Mouse (Mus musculus) CH12.LX (cell line): ENCODE results near the gene Nrxn3. TPM values are rescaled to one million over a fixed set of nuclear protein-coding genes. Genes with fewer than 3 reads are reported as not detected.

Experiments used
- DNase-seq: peaks from one replicate; pipeline ENCODE4 v3.0.0-alpha.2; 2013; ENCODE audit errors: extremely low read depth
- H3K27ac ChIP-seq: 2 replicates; pipeline ENCODE4 v1.5.1; 2012; ENCODE audit warnings: low read depth, mild to moderate bottlenecking, control low read depth, moderate library complexity; ENCODE audit not compliant: insufficient read depth
- H3K27me3 ChIP-seq: replicated peaks from 2 replicates; pipeline ENCODE3; 2012; ENCODE audit warnings: inconsistent platforms
- H3K36me3 ChIP-seq, 2 experiments: replicated peaks in 1 of 2; 2 replicates each; pipeline versions ENCODE3 to v1.6.1; 2012; ENCODE audit warnings: inconsistent platforms in 1 of 2, low read length in 1 of 2, mild to moderate bottlenecking in 1 of 2, mixed read lengths in 1 of 2, moderate library complexity in 1 of 2; ENCODE audit not compliant: control insufficient read depth in 1 of 2, insufficient read depth in 1 of 2
- H3K4me1 ChIP-seq, 2 experiments: 2 replicates each; pipeline ENCODE4 v1.6.1; 2012; ENCODE audit warnings: inconsistent platforms in 1 of 2, moderate library complexity in 1 of 2; ENCODE audit not compliant: insufficient read depth in 2 of 2, control insufficient read depth in 1 of 2
- H3K4me2 ChIP-seq: 2 replicates; pipeline ENCODE4 v1.6.1; 2012; ENCODE audit warnings: low read depth, mild to moderate bottlenecking, control low read depth; ENCODE audit not compliant: poor library complexity, insufficient read depth, severe bottlenecking
- H3K4me3 ChIP-seq, 3 experiments: fragments of 150-350 bp in 1 of 3; sonication (generic) in 1 of 3; replicated peaks in 1 of 3; 2 replicates each; pipeline versions ENCODE3 to v1.5.1; 2011 to 2012; ENCODE audit warnings: low read depth in 2 of 3, low read length in 2 of 3, mild to moderate bottlenecking in 2 of 3, moderate library complexity in 2 of 3, control low read depth in 1 of 3, improper control_type of control experiment in 1 of 3, inconsistent platforms in 1 of 3, mixed read lengths in 1 of 3; ENCODE audit not compliant: poor library complexity in 1 of 3
- H3K79me2 ChIP-seq: replicated peaks from 2 replicates; pipeline ENCODE4 v1.6.1; 2012; ENCODE audit warnings: mild to moderate bottlenecking, moderate library complexity; ENCODE audit not compliant: control insufficient read depth, poor library complexity, insufficient read depth, severe bottlenecking; ENCODE audit errors: extremely low read depth
- H3K9ac ChIP-seq: 2 replicates; pipeline ENCODE4 v1.6.1; 2012; ENCODE audit warnings: low read depth, mild to moderate bottlenecking, control low read depth, moderate library complexity; ENCODE audit not compliant: insufficient read depth
- H3K9me3 ChIP-seq: replicated peaks from 2 replicates; pipeline ENCODE3; 2012; ENCODE audit warnings: low read length, inconsistent platforms, mixed read lengths
- BHLHE40 ChIP-seq: IDR thresholded peaks from 2 replicates; pipeline ENCODE4 v1.6.1; 2011; ENCODE audit warnings: mild to moderate bottlenecking, low read depth, low read length, improper control_type of control experiment
- CHD1 ChIP-seq: IDR thresholded peaks from 2 replicates; pipeline ENCODE4 v1.6.1; 2012; ENCODE audit warnings: low read depth, low read length, improper control_type of control experiment, inconsistent platforms
- CHD2 ChIP-seq: IDR thresholded peaks from 2 replicates; pipeline ENCODE4 v1.6.1; 2011; ENCODE audit warnings: low read length, improper control_type of control experiment
- ELF1 ChIP-seq: IDR thresholded peaks from 2 replicates; pipeline ENCODE4 v1.6.1; 2014; ENCODE audit warnings: low read depth, mild to moderate bottlenecking, inconsistent platforms, low read length, improper control_type of control experiment
- EP300 ChIP-seq: IDR thresholded peaks from 2 replicates; pipeline ENCODE4 v1.6.1; 2011; ENCODE audit warnings: low read length, improper control_type of control experiment
- GABPA ChIP-seq: IDR thresholded peaks from 2 replicates; pipeline ENCODE4 v1.6.1; 2012; ENCODE audit warnings: low read depth, low read length, improper control_type of control experiment, inconsistent platforms; ENCODE audit not compliant: insufficient replicate concordance
- HCFC1 ChIP-seq: IDR thresholded peaks from 2 replicates; pipeline ENCODE4 v1.6.1; 2012; ENCODE audit warnings: low read depth, mild to moderate bottlenecking, inconsistent platforms, low read length, improper control_type of control experiment
- IRF4 ChIP-seq: IDR thresholded peaks from 2 replicates; pipeline ENCODE4 v1.6.1; 2014; ENCODE audit warnings: low read depth, mild to moderate bottlenecking, inconsistent platforms, low read length, improper control_type of control experiment
- JUND ChIP-seq: conservative IDR thresholded peaks from 2 replicates; pipeline ENCODE4 v1.6.1; 2011; ENCODE audit warnings: low read depth, low read length, improper control_type of control experiment
- MAFK ChIP-seq: IDR thresholded peaks from 2 replicates; pipeline ENCODE4 v1.6.1; 2011; ENCODE audit warnings: low read length, improper control_type of control experiment; ENCODE audit not compliant: insufficient replicate concordance
- MAX ChIP-seq: IDR thresholded peaks from 2 replicates; pipeline ENCODE4 v1.6.1; 2011; ENCODE audit warnings: low read length, improper control_type of control experiment
- MEF2A ChIP-seq: IDR thresholded peaks from 2 replicates; pipeline ENCODE4 v1.6.1; 2014; ENCODE audit warnings: low read depth, mild to moderate bottlenecking, inconsistent platforms, low read length, improper control_type of control experiment, borderline replicate concordance
- MXI1 ChIP-seq: IDR thresholded peaks from 2 replicates; pipeline ENCODE4 v1.6.1; 2011; ENCODE audit warnings: mild to moderate bottlenecking, low read depth, low read length, improper control_type of control experiment
- NELFE ChIP-seq: IDR thresholded peaks from 2 replicates; pipeline ENCODE4 v1.6.1; 2011; ENCODE audit warnings: low read depth, low read length, improper control_type of control experiment
- NRF1 ChIP-seq: IDR thresholded peaks from 2 replicates; pipeline ENCODE4 v1.6.1; 2014; ENCODE audit warnings: low read depth, mild to moderate bottlenecking, inconsistent platforms, low read length, improper control_type of control experiment, moderate library complexity
- POLR2A ChIP-seq: IDR thresholded peaks from 2 replicates; pipeline ENCODE4 v1.6.1; 2011; ENCODE audit warnings: low read depth, mild to moderate bottlenecking, improper control_type of control experiment, low read length
- POLR2AphosphoS2 ChIP-seq: IDR thresholded peaks from 2 replicates; pipeline ENCODE4 v1.6.1; 2011; ENCODE audit warnings: low read depth, low read length, improper control_type of control experiment
- RCOR1 ChIP-seq: conservative IDR thresholded peaks from 2 replicates; pipeline ENCODE4 v1.6.1; 2012; ENCODE audit warnings: low read depth, mild to moderate bottlenecking, inconsistent platforms, low read length, improper control_type of control experiment
- TCF12 ChIP-seq: IDR thresholded peaks from 2 replicates; pipeline ENCODE4 v1.6.1; 2014; ENCODE audit warnings: low read depth, mild to moderate bottlenecking, inconsistent platforms, low read length, improper control_type of control experiment
- UBTF ChIP-seq: IDR thresholded peaks from 2 replicates; pipeline ENCODE4 v1.6.1; 2012; ENCODE audit warnings: low read depth, mild to moderate bottlenecking, inconsistent platforms, low read length, improper control_type of control experiment, moderate library complexity
- USF1 ChIP-seq: IDR thresholded peaks from 2 replicates; pipeline ENCODE4 v1.6.1; 2014; ENCODE audit warnings: low read depth, mild to moderate bottlenecking, inconsistent platforms, low read length, improper control_type of control experiment
- ZC3H11A ChIP-seq: IDR thresholded peaks from 2 replicates; pipeline ENCODE4 v1.6.1; 2012; ENCODE audit warnings: low read depth, mild to moderate bottlenecking, inconsistent platforms, low read length, improper control_type of control experiment
- ZKSCAN1 ChIP-seq: IDR thresholded peaks from 2 replicates; pipeline ENCODE4 v1.6.1; 2012; ENCODE audit warnings: low read depth, inconsistent platforms, low read length, improper control_type of control experiment, borderline replicate concordance
- ZMIZ1 ChIP-seq: IDR thresholded peaks from 2 replicates; pipeline ENCODE4 v1.6.1; 2012; ENCODE audit warnings: low read depth, mild to moderate bottlenecking, inconsistent platforms, low read length, improper control_type of control experiment
- dilution Hi-C: fragments of 300-500 bp; cut with MboI; formaldehyde crosslinking; loops from 2 replicates; pipeline ENCODE4 v1.14.3; 2020; ENCODE audit warnings: low sequenced_read_pairs; ENCODE audit not compliant: extremely low pct_unique_long_range_greater_than_20kb, extremely low pct_ligation_motif_present
- in situ Hi-C: fragments of 300-500 bp; cut with MboI; formaldehyde crosslinking; loops from 3 replicates; pipeline ENCODE4 v1.14.3; 2019; ENCODE audit warnings: low sequenced_read_pairs, low pct_ligation_motif_present, low pct_unique_long_range_greater_than_20kb, mixed read lengths
- polyA plus RNA-seq: library from polyadenylated mRNA; unstranded; fragments of >175 nt; gene quantifications from 2 replicates; pipeline ENCODE4 v1.2.1, GENCODE M21; 2012; ENCODE audit warnings: low read depth; ENCODE audit not compliant: insufficient read length
- total RNA-seq, 2 experiments: library from RNA; depleted of rRNA; stranded (reverse); fragments of 300-350 nt in 1 of 2; fragments of >200 nt in 1 of 2; gene quantifications; 2 replicates each; pipeline ENCODE4 v1.2.3; 2012 to 2014

The Nrxn3 gene
- total and polyA plus RNA-seq, 3 experiments = 0.04 to 0.17 (median 0.09) TPM

DNA sequence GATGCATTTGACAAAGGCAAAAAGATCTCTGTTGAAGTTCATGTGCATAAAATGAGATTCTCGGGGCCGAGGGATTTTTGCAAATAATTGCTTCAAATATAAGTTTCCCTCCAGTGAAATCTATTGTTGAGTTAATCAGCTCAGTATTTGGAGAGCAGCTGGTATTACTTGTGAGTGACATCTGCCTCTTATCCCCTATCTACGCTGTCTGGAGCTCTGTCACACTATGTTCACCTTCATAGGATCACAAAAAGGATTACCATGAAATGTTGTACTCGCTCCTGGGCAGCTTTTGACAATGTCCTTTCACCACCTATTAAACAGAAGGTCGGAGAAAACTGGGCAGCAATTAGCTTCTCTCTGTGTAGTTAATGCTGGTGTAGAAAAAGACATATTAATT, 1259.8 kb downstream of the Nrxn3 start:
- in situ Hi-C loops = no loop called here
- DNase-seq = no peak
- Histone ChIP-seq H3K36me3 (no peaks in the 10 kb centered on the region), H3K4me2 (no peak overlapping the region), H3K79me2 (no peaks in the 10 kb centered on the region), H3K27me3 (no peaks in the 10 kb centered on the region), H3K4me1 (no peaks in the 10 kb centered on the region), H3K4me3 (no peak overlapping the region), H3K9me3 (no peaks in the 10 kb centered on the region), H3K9ac (no peak overlapping the region), H3K27ac (no peak overlapping the region)
- dilution Hi-C loops = no loop called here
- TF ChIP-seq GABPA = no peak
- no peak for TF ChIP-seq CHD2
- TF ChIP-seq TCF12 = no peak
- no peak for TF ChIP-seq IRF4
- TF ChIP-seq MEF2A = no peak
- TF ChIP-seq BHLHE40 = no peak
- no peak for TF ChIP-seq USF1
- TF ChIP-seq RCOR1 = no peak
- no peak for TF ChIP-seq MAX
- no peak for TF ChIP-seq POLR2A
- no peak for TF ChIP-seq MAFK
- no peak for TF ChIP-seq ZKSCAN1
- no peak for TF ChIP-seq NELFE
- TF ChIP-seq ELF1 = no peak
- no peak for TF ChIP-seq ZC3H11A

DNA sequence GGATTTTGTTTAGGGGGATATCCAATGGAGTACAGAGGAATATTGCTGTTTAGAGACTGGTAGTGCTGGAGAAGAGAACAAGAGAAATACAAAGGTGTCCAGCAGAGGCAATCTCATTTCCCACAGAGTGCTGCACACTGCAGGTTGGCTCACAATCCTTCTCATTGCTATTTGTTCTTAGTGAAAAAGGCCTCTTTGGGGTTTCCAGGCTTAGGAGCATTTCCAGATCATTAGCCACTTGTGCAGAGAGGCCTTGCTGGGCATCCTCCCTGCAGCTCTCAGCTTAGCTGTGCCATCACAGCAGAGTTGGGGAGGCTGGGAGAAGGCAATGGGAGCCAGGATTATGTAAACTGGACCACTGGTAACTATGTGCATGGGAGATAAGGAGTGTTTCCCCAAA, 1260.7 kb downstream of the Nrxn3 start:
- in situ Hi-C loops = no loop called here
- DNase-seq = no peak
- H3K79me2 ChIP-seq = no peaks in the 10 kb centered on the region

DNA sequence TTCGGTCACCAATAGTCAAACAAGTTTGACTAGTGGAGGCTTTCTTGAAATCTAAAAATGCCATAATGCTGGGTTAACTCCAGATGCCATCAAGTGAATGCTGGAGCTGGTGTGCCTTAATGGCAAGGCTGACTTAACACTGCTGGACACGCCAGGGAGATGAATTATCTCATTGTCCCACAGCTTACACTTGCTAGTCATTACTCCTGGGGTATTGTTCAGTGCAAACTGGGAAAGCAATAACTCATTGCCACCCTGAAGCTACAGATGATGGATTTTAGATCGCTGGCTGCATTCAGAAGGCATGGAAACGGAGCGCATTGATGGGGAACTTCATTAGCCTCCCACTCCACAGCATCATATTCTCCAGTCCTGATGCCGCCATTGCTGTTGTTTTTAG, 1263.5 kb downstream of the Nrxn3 start:
- DNase-seq = no peak
- dilution Hi-C loops = no loop called here
- H3K79me2 ChIP-seq = no peaks in the 10 kb centered on the region

More for the DNA sequence above, 1260.7 kb downstream of the Nrxn3 start:
- H3K4me2 ChIP-seq = no peak overlapping the region
- no peak for TF ChIP-seq TCF12
- no peak for TF ChIP-seq NRF1
- TF ChIP-seq EP300 = no peak
- no peak overlapping the region for H3K4me3 ChIP-seq
- no peaks in the 10 kb centered on the region for H3K36me3 ChIP-seq
- dilution Hi-C loops = no loop called here
- H3K4me1 ChIP-seq = no peaks in the 10 kb centered on the region
- no peaks in the 10 kb centered on the region for H3K27me3 ChIP-seq
- no peak overlapping the region for H3K27ac ChIP-seq
- no peak overlapping the region for H3K9ac ChIP-seq
- H3K9me3 ChIP-seq = no peaks in the 10 kb centered on the region

More for the DNA sequence above, 1263.5 kb downstream of the Nrxn3 start:
- H3K9me3 ChIP-seq = no peaks in the 10 kb centered on the region
- no peak overlapping the region for H3K4me2 ChIP-seq
- no peaks in the 10 kb centered on the region for H3K4me1 ChIP-seq
- no peaks in the 10 kb centered on the region for H3K27me3 ChIP-seq
- no peaks in the 10 kb centered on the region for H3K36me3 ChIP-seq
- H3K4me3 ChIP-seq = no peak overlapping the region
- no peak overlapping the region for H3K27ac ChIP-seq
- H3K9ac ChIP-seq = no peak overlapping the region
- in situ Hi-C loops = no loop called here
- TF ChIP-seq EP300 = no peak
- no peak for TF ChIP-seq MXI1
- TF ChIP-seq CHD1 = no peak
- no peak for TF ChIP-seq UBTF
- TF ChIP-seq ZMIZ1 = no peak
- no peak for TF ChIP-seq POLR2A
- no peak for TF ChIP-seq JUND
- TF ChIP-seq POLR2AphosphoS2 = no peak
- no peak for TF ChIP-seq HCFC1
- TF ChIP-seq BHLHE40 = no peak
